Comparison of ENCODE assay signal across 10 mouse cellular contexts in the genomic region with DNA sequence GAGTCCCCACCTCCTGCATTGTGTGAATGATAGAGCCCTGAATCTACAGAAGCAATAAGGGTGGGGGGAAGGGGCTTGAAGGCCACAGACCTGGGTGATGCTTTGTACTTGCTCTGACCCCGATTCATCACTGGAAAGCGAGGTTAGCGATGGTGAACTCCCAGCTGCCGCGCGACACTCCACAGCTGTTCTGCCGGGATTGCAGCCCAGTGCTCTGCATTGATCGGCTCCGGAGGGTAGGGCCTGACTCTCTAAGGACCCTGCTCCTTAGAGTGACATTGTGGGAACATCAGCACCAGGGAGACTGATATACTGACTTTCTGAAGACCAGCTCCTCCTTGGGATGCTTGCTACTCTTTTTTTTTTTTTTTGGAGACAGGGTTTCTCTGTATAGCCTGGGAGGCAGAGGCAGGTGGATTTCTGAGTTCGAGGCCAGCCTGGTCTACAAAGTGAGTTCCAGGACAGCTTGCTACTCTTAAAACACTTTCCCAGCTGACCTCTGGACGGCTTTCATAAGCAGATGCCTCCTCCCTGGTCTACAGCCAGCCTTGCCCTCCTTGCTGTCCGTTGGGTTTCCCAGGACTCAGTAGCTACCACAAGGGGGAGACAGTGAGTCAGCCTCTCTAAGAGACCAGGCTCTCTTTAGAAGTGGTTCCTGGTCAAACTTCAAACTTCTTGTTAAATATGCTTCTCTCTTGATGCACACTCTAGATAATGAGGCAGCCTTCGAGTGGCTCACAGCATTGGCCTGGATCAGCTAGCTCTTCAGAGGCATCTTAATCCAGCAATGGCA. TPM values are rescaled to one million over a fixed set of nuclear protein-coding genes. Genes with fewer than 3 reads are reported as not detected.
DNase-seq lines count a peak whose midpoint lies in the region; ATAC-seq lines count a peak whose summit lies in the region.
"Had no signal": no experiment of that assay in that cellular context is flagged by ENCODE, and none has a peak within 500 bp of the region (broad histone marks: within the 10 kb centered on the region; RNA-seq: fewer than 3 reads in every experiment).

No protein-coding gene starts in this region.

- H3K9me3 ChIP-seq in hindbrain, embryonic 14.5 days (ENCODE audit: control insufficient read depth, low read length): no peaks in the 10 kb centered on the region
- H3K9me3 ChIP-seq in hindbrain, embryonic 12.5 days (replicated peaks): no peaks in the 10 kb centered on the region
- H3K9me3 ChIP-seq: embryonic facial prominence, embryonic 13.5 days had no signal

- H3K9ac ChIP-seq in hindbrain, embryonic 14.5 days: no peak overlapping the region
- H3K9ac ChIP-seq in hindbrain, embryonic 12.5 days: no peak overlapping the region
- H3K9ac ChIP-seq: embryonic facial prominence, embryonic 13.5 days had no signal

- no peaks in the 10 kb centered on the region for H3K4me1 ChIP-seq in hindbrain, embryonic 14.5 days (replicated peaks; ENCODE audit: control insufficient read depth, insufficient read depth, low read length)
- no peaks in the 10 kb centered on the region for H3K4me1 ChIP-seq in hindbrain, embryonic 12.5 days
- H3K4me1 ChIP-seq: embryonic facial prominence, embryonic 13.5 days had no signal

- WGBS in hindbrain, embryonic 14.5 days: 58% methylated on average over 13 of the region's 13 CpGs
- WGBS in hindbrain, embryonic 12.5 days: 67% methylated on average over 13 of the region's 13 CpGs

- H3K27ac ChIP-seq in hindbrain, embryonic 14.5 days: no peak overlapping the region
- H3K27ac ChIP-seq in hindbrain, embryonic 12.5 days: no peak overlapping the region
- H3K27ac ChIP-seq: embryonic facial prominence, embryonic 13.5 days had no signal

- DNase-seq in hindbrain, embryonic 14.5 days (ENCODE audit: low spot score): peak; percentile 75
- peak; percentile 79 for DNase-seq in ZHBTc4 (ENCODE audit: low read depth, low spot score)
- peak; percentile 57 to 81 for DNase-seq in cerebellum, postnatal 25 days
- DNase-seq in heart, adult 8-10 months (ENCODE audit: low spot score): peak; percentile 74
- peak; percentile 33 for DNase-seq in layer of hippocampus, adult 9-10 months (ENCODE audit: low spot score)
- peak; percentile 73 to 79 for DNase-seq in lung, postnatal 4 days
- peak; percentile 71 for DNase-seq in splenic B cell, adult 2 months (ENCODE audit: low read depth, low spot score)

- H3K27me3 ChIP-seq in hindbrain, embryonic 14.5 days (ENCODE audit: control insufficient read depth, insufficient read depth, low read length): no peaks in the 10 kb centered on the region
- H3K27me3 ChIP-seq in hindbrain, embryonic 12.5 days: no peaks in the 10 kb centered on the region
- no peaks in the 10 kb centered on the region for H3K27me3 ChIP-seq in splenic B cell, adult 2 months (ENCODE audit: control insufficient read depth, insufficient read depth, low read length, poor library complexity, severe bottlenecking)
- H3K27me3 ChIP-seq: embryonic facial prominence, embryonic 13.5 days had no signal

- no peaks in the 10 kb centered on the region for H3K36me3 ChIP-seq in hindbrain, embryonic 14.5 days (replicated peaks; ENCODE audit: control insufficient read depth, insufficient read depth)
- H3K36me3 ChIP-seq in hindbrain, embryonic 12.5 days: no peaks in the 10 kb centered on the region
- no peaks in the 10 kb centered on the region for H3K36me3 ChIP-seq in splenic B cell, adult 2 months (ENCODE audit: control insufficient read depth, insufficient read depth, low read length, poor library complexity, severe bottlenecking)
- H3K36me3 ChIP-seq: embryonic facial prominence, embryonic 13.5 days had no signal

- no peak overlapping the region for H3K4me2 ChIP-seq in hindbrain, embryonic 14.5 days (replicated peaks)
- no peak overlapping the region for H3K4me2 ChIP-seq in hindbrain, embryonic 12.5 days (replicated peaks)
- H3K4me2 ChIP-seq: embryonic facial prominence, embryonic 13.5 days had no signal

- no peak overlapping the region for H3K4me3 ChIP-seq in hindbrain, embryonic 14.5 days (replicated peaks; ENCODE audit: low read length)
- H3K4me3 ChIP-seq in hindbrain, embryonic 12.5 days: no peak overlapping the region
- H3K4me3 ChIP-seq: embryonic facial prominence, embryonic 13.5 days had no signal

- no peak for ATAC-seq in hindbrain, embryonic 14.5 days (ENCODE audit: low FRiP score)
- ATAC-seq in hindbrain, embryonic 12.5 days (ENCODE audit: low FRiP score): no peak

RNA-seq across cellular contexts. Expression of a gene that starts 27.0 kb away (rescaled TPM):
- 0.82 and 1.3 TPM in 2 replicates for polyA plus RNA-seq in hindbrain, embryonic 14.5 days (2014; fragmentation: Nextera tagmentation; extraction: Ambion mirVana)
- 0.77 and 0.79 TPM in 2 replicates for polyA plus RNA-seq in hindbrain, embryonic 12.5 days (2016; fragmentation: Nextera tagmentation; extraction: Ambion mirVana)
- total RNA-seq in heart, adult 8-10 months (2022): 10 to 100 TPM in 3 of 4 experiments, 1 to 10 TPM in 1; 9.4 to 18.1 (median 13.0) TPM

RNA-seq across cellular contexts. Expression of a gene that starts 49.4 kb away (rescaled TPM):
- 0.76 and 1.5 TPM in 2 replicates for polyA plus RNA-seq in hindbrain, embryonic 14.5 days (2014; fragmentation: Nextera tagmentation; extraction: Ambion mirVana)
- polyA plus RNA-seq in hindbrain, embryonic 12.5 days (2016; fragmentation: Nextera tagmentation; extraction: Ambion mirVana): 0.13 TPM in 1 of 2 replicates, not detected in the other
- not detected for total RNA-seq in heart, adult 8-10 months (2022)
- polyA plus RNA-seq: embryonic facial prominence, embryonic 13.5 days; neural tube, embryonic 14.5 days had no signal
